Mouse (Mus musculus) thymus, postnatal 25 days (tissue): ENCODE results near the gene 5730480H06Rik.

Experiments
- DNase-seq: peaks from one replicate; pipeline ENCODE4 v3.0.0; 2022

The 5730480H06Rik gene

GRCm38 (mm10) chr5:48327652-48328051 lies at the start of gene 5730480H06Rik:
5730480H06Rik (plus strand) TSS chr5:48327952.
- no peak for DNase-seq

GRCm38 (mm10) chr5:48301186-48301585 lies 26.6 kb upstream of the 5730480H06Rik start:
- DNase-seq = no peak

- DNase-seq = no peak
Observed at GRCm38 (mm10) chr5:48315057-48315602, 12.6 kb upstream of the 5730480H06Rik start.

GRCm38 (mm10) chr5:48320597-48320996 lies 7.2 kb upstream of the 5730480H06Rik start:
- no peak for DNase-seq

GRCm38 (mm10) chr5:48326221-48326620 lies 1.5 kb upstream of the 5730480H06Rik start:
- DNase-seq = no peak

GRCm38 (mm10) chr5:48329751-48330150 lies 2.0 kb downstream of the 5730480H06Rik start:
- no peak for DNase-seq

GRCm38 (mm10) chr5:48330817-48331216 lies 3.1 kb downstream of the 5730480H06Rik start:
- no peak for DNase-seq

- DNase-seq = no peak
Observed at GRCm38 (mm10) chr5:48331441-48331840, 3.7 kb downstream of the 5730480H06Rik start.

- no peak for DNase-seq
Observed at GRCm38 (mm10) chr5:48333407-48333806, 5.7 kb downstream of the 5730480H06Rik start.

GRCm38 (mm10) chr5:48333884-48334513 lies 6.2 kb downstream of the 5730480H06Rik start:
- DNase-seq = no peak

- DNase-seq = no peak
Observed at GRCm38 (mm10) chr5:48340808-48341433, 13.2 kb downstream of the 5730480H06Rik start.

GRCm38 (mm10) chr5:48345095-48345982 lies 17.6 kb downstream of the 5730480H06Rik start:
- no peak for DNase-seq

- no peak for DNase-seq
Observed at GRCm38 (mm10) chr5:48345983-48346648, 18.4 kb downstream of the 5730480H06Rik start.

GRCm38 (mm10) chr5:48349309-48349708 lies 21.6 kb downstream of the 5730480H06Rik start:
- no peak for DNase-seq

- DNase-seq = peak; percentile 92
Observed at GRCm38 (mm10) chr5:48371890-48372766, 44.4 kb downstream of the 5730480H06Rik start.

- no peak for DNase-seq
Observed at GRCm38 (mm10) chr5:48402497-48402896, 74.7 kb downstream of the 5730480H06Rik start.

- DNase-seq = no peak
Observed at GRCm38 (mm10) chr5:48408276-48408675, 80.5 kb downstream of the 5730480H06Rik start.

- no peak for DNase-seq
Observed at GRCm38 (mm10) chr5:48410348-48410747, 82.6 kb downstream of the 5730480H06Rik start.

- no peak for DNase-seq
Observed at GRCm38 (mm10) chr5:48411462-48411861, 83.7 kb downstream of the 5730480H06Rik start.

GRCm38 (mm10) chr5:48412261-48412660 lies 84.5 kb downstream of the 5730480H06Rik start:
- DNase-seq = no peak

- no peak for DNase-seq
Observed at GRCm38 (mm10) chr5:48419741-48420140, 92.0 kb downstream of the 5730480H06Rik start.

GRCm38 (mm10) chr5:48421957-48422356 lies 94.2 kb downstream of the 5730480H06Rik start:
- no peak for DNase-seq
